8 mouse cellular contexts compared by ENCODE assay signal in genomic region chr12:83688316-83689086, GRCm38 (mm10). TPM values are rescaled to one million over a fixed set of nuclear protein-coding genes. Genes with fewer than 3 reads are reported as not detected.
DNase-seq lines count a peak whose midpoint lies in the region; ATAC-seq and TF ChIP-seq lines count a peak whose summit lies in the region.

No protein-coding gene starts in this region.

- no peak for TF ChIP-seq POLR2A in kidney, adult 2 months (IDR thresholded peaks at IDR 0.05; ENCODE audit: low read depth, low read length)

- no peaks in the 10 kb centered on the region for H3K36me3 ChIP-seq in kidney, adult 2 months (ENCODE audit: control insufficient read depth, insufficient read depth, low read length)
- H3K36me3 ChIP-seq in ES-E14 (ENCODE audit: control insufficient read depth, insufficient read depth, low read length, poor library complexity, severe bottlenecking): peaks cover 2% of the 10 kb centered on the region
- H3K36me3 ChIP-seq in embryonic facial prominence, embryonic 13.5 days: peaks cover 7% of the 10 kb centered on the region; the same call in 1 of the 2 replicates
- peaks cover 8% of the 10 kb centered on the region for H3K36me3 ChIP-seq in hindbrain, embryonic 14.5 days (replicated peaks; ENCODE audit: control insufficient read depth, insufficient read depth)
- peaks cover 6% of the 10 kb centered on the region for H3K36me3 ChIP-seq in liver, embryonic 14.5 days (replicated peaks; ENCODE audit: control insufficient read depth, insufficient read depth, low read depth)

- no peaks in the 10 kb centered on the region for H3K9me3 ChIP-seq in ES-E14 (ENCODE audit: control insufficient read depth, insufficient read depth, low read depth, low read length)
- no peaks in the 10 kb centered on the region for H3K9me3 ChIP-seq in embryonic facial prominence, embryonic 13.5 days
- no peaks in the 10 kb centered on the region for H3K9me3 ChIP-seq in hindbrain, embryonic 14.5 days (ENCODE audit: control insufficient read depth, low read length)
- no peaks in the 10 kb centered on the region for H3K9me3 ChIP-seq in liver, embryonic 14.5 days (ENCODE audit: control insufficient read depth, low read length)

- in situ Hi-C loops in ES-E14 (cut with MboI; ENCODE audit: low sequenced_read_pairs in 2 of 2, unreplicated experiment in 2 of 2): no loop called here

- H3K27ac ChIP-seq in kidney, adult 2 months (ENCODE audit: insufficient read depth, low read depth, low read length): peak overlapping the region; percentile 61
- peak overlapping the region; percentile 63 for H3K27ac ChIP-seq in ES-E14 (ENCODE audit: insufficient read depth, low read depth, low read length, poor library complexity, severe bottlenecking)
- peak overlapping the region; percentile 95 for H3K27ac ChIP-seq in embryonic facial prominence, embryonic 13.5 days
- peak overlapping the region; percentile 95 for H3K27ac ChIP-seq in hindbrain, embryonic 14.5 days
- H3K27ac ChIP-seq in liver, embryonic 14.5 days: peak overlapping the region; percentile 92

- peak; percentile 68 for ATAC-seq in embryonic facial prominence, embryonic 13.5 days (ENCODE audit: insufficient number of reproducible peaks, insufficient read depth, low FRiP score, low TSS enrichment, low read depth)
- ATAC-seq in hindbrain, embryonic 14.5 days (ENCODE audit: low FRiP score): peak; percentile 86
- peak; percentile 79 for ATAC-seq in liver, embryonic 14.5 days (ENCODE audit: insufficient read depth)

- peaks cover 5% of the 10 kb centered on the region; the same call in 1 of the 2 replicates for H3K4me1 ChIP-seq in kidney, adult 2 months (ENCODE audit: control insufficient read depth, insufficient read depth, low read length)
- peaks cover 0 to 4% of the 10 kb centered on the region in 2 experiments; a peak in 1 of 4 replicates for H3K4me1 ChIP-seq in ES-E14 (ENCODE audit: control insufficient read depth in 2 of 2, insufficient read depth in 2 of 2, low read length in 2 of 2, poor library complexity in 1 of 2)
- peaks cover 20% of the 10 kb centered on the region for H3K4me1 ChIP-seq in embryonic facial prominence, embryonic 13.5 days
- H3K4me1 ChIP-seq in hindbrain, embryonic 14.5 days (replicated peaks; ENCODE audit: control insufficient read depth, insufficient read depth, low read length): peaks cover 21% of the 10 kb centered on the region
- peaks cover 6 to 13% of the 10 kb centered on the region in 2 experiments for H3K4me1 ChIP-seq in liver, embryonic 14.5 days (replicated peaks; ENCODE audit: control insufficient read depth in 2 of 2, insufficient read depth in 2 of 2, low read length in 1 of 2)

- peak overlapping the region; percentile 84 for H3K4me2 ChIP-seq in embryonic facial prominence, embryonic 13.5 days
- peak overlapping the region; percentile 70 for H3K4me2 ChIP-seq in hindbrain, embryonic 14.5 days (replicated peaks)
- H3K4me2 ChIP-seq in liver, embryonic 14.5 days (ENCODE audit: low read depth): peak overlapping the region; percentile 96

- H3K4me3 ChIP-seq in kidney, adult 2 months (ENCODE audit: insufficient read depth, low read depth, low read length): peak overlapping the region; percentile 92
- peak overlapping the region; percentile 88 to 90 for H3K4me3 ChIP-seq in ES-E14 (ENCODE audit: insufficient read depth in 1 of 2, low read depth in 1 of 2, low read length in 2 of 2, poor library complexity in 1 of 2, severe bottlenecking in 1 of 2)
- H3K4me3 ChIP-seq in embryonic facial prominence, embryonic 13.5 days: peak overlapping the region; percentile 91
- peak overlapping the region; percentile 92 for H3K4me3 ChIP-seq in hindbrain, embryonic 14.5 days (replicated peaks; ENCODE audit: low read length)
- peak overlapping the region; percentile 78 to 83 for H3K4me3 ChIP-seq in liver, embryonic 14.5 days (ENCODE audit: insufficient read depth in 1 of 2, low read depth in 2 of 2, low read length in 2 of 2)

- H3K9ac ChIP-seq in ES-E14 (ENCODE audit: insufficient read depth, low read depth, low read length, poor library complexity, severe bottlenecking): peak overlapping the region; percentile 88
- H3K9ac ChIP-seq in embryonic facial prominence, embryonic 13.5 days: peak overlapping the region; percentile 91
- H3K9ac ChIP-seq in hindbrain, embryonic 14.5 days: peak overlapping the region; percentile 91
- H3K9ac ChIP-seq in liver, embryonic 14.5 days (replicated peaks): peak overlapping the region; percentile 89

- TF ChIP-seq CTCF in kidney, adult 2 months (conservative IDR thresholded peaks at IDR 0.05; ENCODE audit: insufficient read depth, insufficient read length, low read depth, low read length): no peak
- TF ChIP-seq CTCF in liver, embryonic 14.5 days (IDR thresholded peaks at IDR 0.05; ENCODE audit: low read depth): no peak

- TF ChIP-seq EP300 in liver, embryonic 14.5 days (IDR thresholded peaks at IDR 0.05; ENCODE audit: low read depth): no peak

- 1% methylated on average over 49 of the region's 49 CpGs for WGBS in kidney, adult 2 months
- under 1% methylated on average over 49 of the region's 49 CpGs for WGBS in embryonic facial prominence, embryonic 13.5 days
- WGBS in hindbrain, embryonic 14.5 days: under 1% methylated on average over 42 of the region's 49 CpGs
- under 1% methylated on average over 49 of the region's 49 CpGs for WGBS in liver, embryonic 14.5 days (ENCODE audit: insufficient replicate concordance)

- no peak for DNase-seq in kidney, adult 2 months
- DNase-seq in kidney, postnatal 14 days: no peak
- peak; percentile 40 for DNase-seq in ES-E14 (ENCODE audit: low read depth, low spot score)
- peak; percentile 55 for DNase-seq in hindbrain, embryonic 14.5 days (ENCODE audit: low spot score)
- peak; percentile 41 to 59 (median 45) for DNase-seq in liver, embryonic 14.5 days (ENCODE audit: low read depth in 3 of 3, low spot score in 3 of 3)
- peak; percentile 22 to 50 for DNase-seq in right cerebral cortex, postnatal 36 days (ENCODE audit: low spot score in 2 of 2)
- DNase-seq in adrenal gland, postnatal 10 days: no peak

- no peaks in the 10 kb centered on the region for H3K27me3 ChIP-seq in kidney, adult 2 months (replicated peaks; ENCODE audit: control insufficient read depth, insufficient read depth, low read length)
- H3K27me3 ChIP-seq in embryonic facial prominence, embryonic 13.5 days: no peaks in the 10 kb centered on the region
- H3K27me3 ChIP-seq in hindbrain, embryonic 14.5 days (ENCODE audit: control insufficient read depth, insufficient read depth, low read length): no peaks in the 10 kb centered on the region
- no peaks in the 10 kb centered on the region for H3K27me3 ChIP-seq in liver, embryonic 14.5 days (ENCODE audit: control insufficient read depth, insufficient read depth, low read length)

TF ChIP-seq in ES-E14, 5 proteins besides CTCF, POLR2A, EP300 and RAD21:
- no peak for TF ChIP-seq MAFK (IDR thresholded peaks at IDR 0.05; ENCODE audit: insufficient read depth, low read depth, low read length)
- no peak for TF ChIP-seq ZC3H11A (IDR thresholded peaks at IDR 0.05; ENCODE audit: borderline replicate concordance, low read depth, low read length)
- TF ChIP-seq HCFC1 (IDR thresholded peaks at IDR 0.05; ENCODE audit: borderline replicate concordance, insufficient read depth, low read length): no peak
- no peak for TF ChIP-seq ZNF384 (IDR thresholded peaks at IDR 0.05; ENCODE audit: low read depth, low read length)
- no peak for TF ChIP-seq CHD2 (IDR thresholded peaks at IDR 0.05; ENCODE audit: low read depth, low read length)

RNA-seq across cellular contexts. Expression of gene Psen1, which starts 0.5 kb away (rescaled TPM):
- 32.7 and 39.0 TPM in 2 replicates for polyA plus RNA-seq in kidney, adult 2 months (2012; rRNA removed)
- total RNA-seq in ES-E14 (2012; rRNA removed): 74.2 and 101 TPM in 2 replicates
- polyA plus RNA-seq in embryonic facial prominence, embryonic 13.5 days (2015; fragmentation: Nextera tagmentation; extraction: Ambion mirVana): 58.7 and 67.4 TPM in 2 replicates
- polyA plus RNA-seq in hindbrain, embryonic 14.5 days (2014; fragmentation: Nextera tagmentation; extraction: Ambion mirVana): 75.0 and 83.6 TPM in 2 replicates
- polyA plus RNA-seq in liver, embryonic 14.5 days (2012; rRNA removed): 6.3 and 6.8 TPM in 2 replicates
- 21.0 and 21.1 TPM in 2 replicates for polyA plus RNA-seq in liver, embryonic 14.5 days (2014; fragmentation: Nextera tagmentation; extraction: Ambion mirVana)
- total RNA-seq in adrenal gland, postnatal 10 days (2021): 10 to 100 TPM; 47.5 to 53.9 TPM

RNA-seq across cellular contexts. Expression of gene Rbm25, which starts 57.5 kb away (rescaled TPM):
- polyA plus RNA-seq in kidney, adult 2 months (2012; rRNA removed): 17.9 and 21.2 TPM in 2 replicates
- 146 and 151 TPM in 2 replicates for total RNA-seq in ES-E14 (2012; rRNA removed)
- polyA plus RNA-seq in embryonic facial prominence, embryonic 13.5 days (2015; fragmentation: Nextera tagmentation; extraction: Ambion mirVana): 315 and 335 TPM in 2 replicates
- polyA plus RNA-seq in hindbrain, embryonic 14.5 days (2014; fragmentation: Nextera tagmentation; extraction: Ambion mirVana): 171 and 197 TPM in 2 replicates
- 26.4 and 41.9 TPM in 2 replicates for polyA plus RNA-seq in liver, embryonic 14.5 days (2012; rRNA removed)
- 74.4 and 80.7 TPM in 2 replicates for polyA plus RNA-seq in liver, embryonic 14.5 days (2014; fragmentation: Nextera tagmentation; extraction: Ambion mirVana)
- total RNA-seq in adrenal gland, postnatal 10 days (2021): 100 to 1,000 TPM in 1 of 2 experiments, 10 to 100 TPM in 1; 78.9 to 126 TPM

Comparison
In these comparisons a context has a peak if more than half of its experiments do, and no peak if none do; other contexts are left out.
1. DNase-seq: peak in ES-E14 (single experiment), hindbrain, embryonic 14.5 days (single experiment), liver, embryonic 14.5 days (3 of 3) and right cerebral cortex, postnatal 36 days (2 of 2); none in kidney, adult 2 months (single experiment), kidney, postnatal 14 days (single experiment) and adrenal gland, postnatal 10 days (single experiment).
2. Peak in every context shown above with its lines, with median percentiles within 50 percentile points of each other: H3K27ac ChIP-seq, H3K4me3 ChIP-seq, H3K9ac ChIP-seq, ATAC-seq and H3K4me2 ChIP-seq.